ENCODE assay signal across 27 mouse cellular contexts in genomic region chr15:26748484-26748883, GRCm38 (mm10).
"Had no signal": no experiment of that assay in that cellular context is flagged by ENCODE, and none has a peak within 500 bp of the region (broad histone marks: within the 10 kb centered on the region; RNA-seq: fewer than 3 reads in every experiment).

No protein-coding gene starts in this region.

- H3K4me1 ChIP-seq: limb, embryonic 10.5 days; limb, embryonic 12.5 days; limb, embryonic 15.5 days; liver, embryonic 12.5 days; liver, embryonic 13.5 days; liver, embryonic 15.5 days; lung, embryonic 15.5 days; megakaryocyte, embryonic 14.5 days; midbrain, embryonic 10.5 days; midbrain, embryonic 12.5 days; midbrain, embryonic 13.5 days; midbrain, embryonic 15.5 days had no signal

- ATAC-seq: liver, embryonic 12.5 days; liver, postnatal 0 days; lung, postnatal 0 days; midbrain, embryonic 13.5 days; midbrain, embryonic 15.5 days; midbrain, embryonic 16.5 days had no signal

- DNase-seq: left cerebral cortex, postnatal 4 days; liver; liver, embryonic 13.5 days; liver, postnatal 0 days; lung, adult 18-20 months; lung, embryonic 14.5 days; lung, postnatal 10 days; lung, postnatal 14 days; lung, postnatal 36 days; lung, postnatal 4 days; midbrain, embryonic 14.5 days had no signal

- H3K4me3 ChIP-seq: left cerebral cortex, adult 2 months; limb, embryonic 10.5 days; limb, embryonic 12.5 days; limb, embryonic 13.5 days; limb, embryonic 15.5 days; liver, embryonic 12.5 days; liver, embryonic 13.5 days; liver, embryonic 15.5 days; lung, embryonic 15.5 days; megakaryocyte, embryonic 14.5 days; midbrain, embryonic 10.5 days; midbrain, embryonic 12.5 days; midbrain, embryonic 13.5 days; midbrain, embryonic 15.5 days; myocyte had no signal
